ENCODE assay signal across 9 mouse cellular contexts in the genomic region with DNA sequence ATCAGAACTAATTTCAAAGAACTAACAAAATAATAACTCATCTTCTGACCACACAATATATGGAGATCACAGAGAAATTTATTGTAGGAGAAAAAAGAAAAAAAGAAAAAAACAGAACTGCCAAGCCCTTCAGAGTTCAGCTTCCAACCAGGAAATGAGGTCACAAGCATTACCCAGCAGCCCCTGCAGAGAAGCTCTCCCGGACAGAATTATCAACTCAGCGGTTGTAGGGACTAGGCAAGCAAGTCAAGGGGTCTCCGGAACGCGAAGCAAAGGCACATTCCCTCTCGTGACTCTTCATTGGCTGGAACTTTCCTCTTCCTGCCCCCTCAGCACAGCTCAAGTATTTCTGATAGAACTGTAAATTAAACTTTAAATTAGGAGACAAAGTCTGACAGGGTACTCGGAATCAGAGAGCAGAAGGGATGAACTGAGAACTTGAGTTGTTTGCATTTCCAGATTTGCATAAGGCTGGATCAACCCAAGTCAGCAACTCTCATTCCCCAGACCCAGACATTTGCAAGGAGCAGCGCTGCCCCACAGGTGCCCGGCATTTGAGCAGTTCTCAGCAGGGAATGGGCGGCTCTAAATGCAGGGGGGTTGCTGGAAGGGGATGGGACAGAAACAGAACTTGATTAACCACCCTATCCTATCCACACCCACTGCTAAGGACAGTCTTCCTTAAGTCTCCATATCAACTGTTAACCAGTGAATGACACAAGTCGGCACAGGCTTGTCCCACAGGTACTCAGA. TPM values are rescaled to one million over a fixed set of nuclear protein-coding genes. Genes with fewer than 3 reads are reported as not detected.
DNase-seq lines count a peak whose midpoint lies in the region; ATAC-seq and TF ChIP-seq lines count a peak whose summit lies in the region.
"Had no signal": no experiment of that assay in that cellular context is flagged by ENCODE, and none has a peak within 500 bp of the region (broad histone marks: within the 10 kb centered on the region; RNA-seq: fewer than 3 reads in every experiment).

No protein-coding gene starts in this region.

- H3K27ac ChIP-seq in heart, embryonic 15.5 days = no peak overlapping the region
- H3K27ac ChIP-seq in hindbrain, embryonic 13.5 days = no peak overlapping the region
- H3K27ac ChIP-seq in midbrain, embryonic 14.5 days (replicated peaks; ENCODE audit: low read depth, low read length) = no peak overlapping the region
- H3K27ac ChIP-seq in thymus, adult 2 months (ENCODE audit: control insufficient read depth, insufficient read depth, low read length) = no peak overlapping the region

- no peak for TF ChIP-seq POLR2A in thymus, adult 2 months (IDR thresholded peaks at IDR 0.05; ENCODE audit: control insufficient read depth, extremely low read depth, insufficient read depth, low read length, poor library complexity)

- DNase-seq in heart, adult 9 months (ENCODE audit: low spot score in 2 of 2) = no peak
- DNase-seq in embryo, embryonic 10 days (ENCODE audit: low spot score) = peak; percentile 40
- peak; percentile 12 for DNase-seq in midbrain, embryonic 14.5 days
- no peak for DNase-seq in frontal cortex, postnatal 10 days (ENCODE audit: low spot score in 2 of 2)
- DNase-seq in yolk sac, embryonic 10.5 days (ENCODE audit: low spot score) = no peak
- DNase-seq in thymus, adult 2 months = no peak
- DNase-seq: gastrocnemius, postnatal 14 days had no signal

- no peaks in the 10 kb centered on the region for H3K36me3 ChIP-seq in heart, embryonic 15.5 days
- H3K36me3 ChIP-seq in hindbrain, embryonic 13.5 days = no peaks in the 10 kb centered on the region
- no peaks in the 10 kb centered on the region for H3K36me3 ChIP-seq in midbrain, embryonic 14.5 days (ENCODE audit: control insufficient read depth, insufficient read depth, low read length)
- no peaks in the 10 kb centered on the region for H3K36me3 ChIP-seq in thymus, adult 2 months (ENCODE audit: control insufficient read depth, insufficient read depth, low read length)

- WGBS in heart, embryonic 15.5 days = 7% methylated on average over 11 of the region's 11 CpGs
- 6% methylated on average over 11 of the region's 11 CpGs for WGBS in hindbrain, embryonic 13.5 days
- 8% methylated on average over 11 of the region's 11 CpGs for WGBS in midbrain, embryonic 14.5 days
- WGBS in thymus, adult 2 months = 33% methylated on average over 11 of the region's 11 CpGs

- H3K4me1 ChIP-seq in heart, embryonic 15.5 days (replicated peaks) = peaks cover 11% of the 10 kb centered on the region; the same call in 1 of the 2 replicates
- peaks cover 23% of the 10 kb centered on the region for H3K4me1 ChIP-seq in hindbrain, embryonic 13.5 days (replicated peaks)
- peaks cover 7% of the 10 kb centered on the region; the same call in 1 of the 2 replicates for H3K4me1 ChIP-seq in midbrain, embryonic 14.5 days (ENCODE audit: control insufficient read depth, insufficient read depth, low read length)
- 0 out of 2 replicates have a peak, but pooled peaks cover 2% of the 10 kb centered on the region for H3K4me1 ChIP-seq in thymus, adult 2 months (replicated peaks; ENCODE audit: control insufficient read depth, insufficient read depth, low read length)

- peak overlapping the region; percentile 74 for H3K4me2 ChIP-seq in heart, embryonic 15.5 days
- H3K4me2 ChIP-seq in hindbrain, embryonic 13.5 days = peak overlapping the region; percentile 81
- H3K4me2 ChIP-seq in midbrain, embryonic 14.5 days (ENCODE audit: low read length) = peak overlapping the region; percentile 82

- TF ChIP-seq CTCF in thymus, adult 2 months (IDR thresholded peaks at IDR 0.05; ENCODE audit: borderline replicate concordance, control insufficient read depth, extremely low read depth, insufficient read depth, low read length, poor library complexity) = no peak

- H3K9ac ChIP-seq in heart, embryonic 15.5 days = no peak overlapping the region
- no peak overlapping the region for H3K9ac ChIP-seq in hindbrain, embryonic 13.5 days
- H3K9ac ChIP-seq in midbrain, embryonic 14.5 days (replicated peaks; ENCODE audit: low read length) = no peak overlapping the region

- H3K4me3 ChIP-seq in heart, embryonic 15.5 days = no peak overlapping the region
- H3K4me3 ChIP-seq in hindbrain, embryonic 13.5 days = peak overlapping the region; percentile 49
- H3K4me3 ChIP-seq in midbrain, embryonic 14.5 days (replicated peaks; ENCODE audit: low read depth, low read length) = no peak overlapping the region
- no peak overlapping the region for H3K4me3 ChIP-seq in thymus, adult 2 months (ENCODE audit: control insufficient read depth, insufficient read depth, low read length)

- no peak for ATAC-seq in heart, embryonic 15.5 days (replicated peaks; ENCODE audit: insufficient number of reproducible peaks, insufficient read depth, low FRiP score, low read depth)
- ATAC-seq in hindbrain, embryonic 13.5 days (ENCODE audit: low FRiP score) = no peak
- ATAC-seq in midbrain, embryonic 14.5 days (ENCODE audit: low FRiP score, low TSS enrichment) = no peak

- peaks cover 79% of the 10 kb centered on the region for H3K27me3 ChIP-seq in heart, embryonic 15.5 days
- peaks cover 70% of the 10 kb centered on the region for H3K27me3 ChIP-seq in hindbrain, embryonic 13.5 days
- H3K27me3 ChIP-seq in midbrain, embryonic 14.5 days (ENCODE audit: control insufficient read depth, insufficient read depth, low read length) = peaks cover 25% of the 10 kb centered on the region; the same call in 1 of the 2 replicates
- H3K27me3 ChIP-seq in thymus, adult 2 months (ENCODE audit: control insufficient read depth, insufficient read depth, low read length) = peaks cover 10% of the 10 kb centered on the region; the same call in 1 of the 2 replicates

- H3K9me3 ChIP-seq in heart, embryonic 15.5 days (replicated peaks) = no peaks in the 10 kb centered on the region
- no peaks in the 10 kb centered on the region for H3K9me3 ChIP-seq in hindbrain, embryonic 13.5 days
- H3K9me3 ChIP-seq in midbrain, embryonic 14.5 days (ENCODE audit: control insufficient read depth, low read length) = no peaks in the 10 kb centered on the region

RNA-seq across cellular contexts. Expression of a gene that starts 8.3 kb away (rescaled TPM):
- polyA plus RNA-seq in heart, embryonic 15.5 days (2015; fragmentation: Nextera tagmentation; extraction: Ambion mirVana) = 0.57 and 1.3 TPM in 2 replicates
- polyA plus RNA-seq in hindbrain, embryonic 13.5 days (2015; fragmentation: Nextera tagmentation; extraction: Ambion mirVana) = 7.6 TPM in 2 replicates
- polyA plus RNA-seq in midbrain, embryonic 14.5 days (2014; fragmentation: Nextera tagmentation; extraction: Ambion mirVana) = 6.7 and 10.7 TPM in 2 replicates
- polyA plus RNA-seq in thymus, adult 2 months (2012; rRNA removed) = 1.1 and 1.7 TPM in 2 replicates

RNA-seq across cellular contexts. Expression of a gene that starts 10.7 kb away (rescaled TPM):
- 0.13 and 0.20 TPM in 2 replicates for polyA plus RNA-seq in heart, embryonic 15.5 days (2015; fragmentation: Nextera tagmentation; extraction: Ambion mirVana)
- 0.10 TPM in 1 of 2 replicates, not detected in the other for polyA plus RNA-seq in hindbrain, embryonic 13.5 days (2015; fragmentation: Nextera tagmentation; extraction: Ambion mirVana)
- 0.07 and 0.42 TPM in 2 replicates for polyA plus RNA-seq in midbrain, embryonic 14.5 days (2014; fragmentation: Nextera tagmentation; extraction: Ambion mirVana)
- polyA plus RNA-seq in thymus, adult 2 months (2012; rRNA removed) = 2.6 and 2.7 TPM in 2 replicates

RNA-seq across cellular contexts. Expression of a gene that starts 33.9 kb away (rescaled TPM):
- polyA plus RNA-seq in heart, embryonic 15.5 days (2015; fragmentation: Nextera tagmentation; extraction: Ambion mirVana) = not detected in 2 replicates
- not detected in 2 replicates for polyA plus RNA-seq in hindbrain, embryonic 13.5 days (2015; fragmentation: Nextera tagmentation; extraction: Ambion mirVana)
- not detected in 2 replicates for polyA plus RNA-seq in midbrain, embryonic 14.5 days (2014; fragmentation: Nextera tagmentation; extraction: Ambion mirVana)
- polyA plus RNA-seq in thymus, adult 2 months (2012; rRNA removed) = 0.93 and 1.3 TPM in 2 replicates

RNA-seq across cellular contexts. Expression of a gene that starts 40.9 kb away (rescaled TPM):
- not detected in 2 replicates for polyA plus RNA-seq in heart, embryonic 15.5 days (2015; fragmentation: Nextera tagmentation; extraction: Ambion mirVana)
- polyA plus RNA-seq in hindbrain, embryonic 13.5 days (2015; fragmentation: Nextera tagmentation; extraction: Ambion mirVana) = not detected in 2 replicates
- not detected in 2 replicates for polyA plus RNA-seq in midbrain, embryonic 14.5 days (2014; fragmentation: Nextera tagmentation; extraction: Ambion mirVana)
- polyA plus RNA-seq in thymus, adult 2 months (2012; rRNA removed) = 0.16 TPM in 1 of 2 replicates, not detected in the other

RNA-seq across cellular contexts. Expression of a gene that starts 56.7 kb away (rescaled TPM):
- not detected in 2 replicates for polyA plus RNA-seq in heart, embryonic 15.5 days (2015; fragmentation: Nextera tagmentation; extraction: Ambion mirVana)
- 1.6 and 2.4 TPM in 2 replicates for polyA plus RNA-seq in hindbrain, embryonic 13.5 days (2015; fragmentation: Nextera tagmentation; extraction: Ambion mirVana)
- polyA plus RNA-seq in midbrain, embryonic 14.5 days (2014; fragmentation: Nextera tagmentation; extraction: Ambion mirVana) = 1.1 and 2.0 TPM in 2 replicates
- 0.56 and 0.61 TPM in 2 replicates for polyA plus RNA-seq in thymus, adult 2 months (2012; rRNA removed)

Comparison
In these comparisons a context has a peak if more than half of its experiments do, and no peak if none do; other contexts are left out.
1. DNase-seq: peak in embryo, embryonic 10 days (single experiment) and midbrain, embryonic 14.5 days (single experiment); none in heart, adult 9 months (0 of 2), frontal cortex, postnatal 10 days (0 of 2), yolk sac, embryonic 10.5 days (single experiment) and thymus, adult 2 months (single experiment).
2. Peak in every context shown above with its lines, with median percentiles within 50 percentile points of each other: H3K4me2 ChIP-seq.